Mouse (Mus musculus) embryo, embryonic 10.5 days (tissue): Measurements from ENCODE around the gene Tap2.

ENCODE experiments used
- DNase-seq: peaks from one replicate; pipeline ENCODE4 v3.0.0-alpha.2; 2015; ENCODE audit warnings: low spot score

Gene Tap2

DNA sequence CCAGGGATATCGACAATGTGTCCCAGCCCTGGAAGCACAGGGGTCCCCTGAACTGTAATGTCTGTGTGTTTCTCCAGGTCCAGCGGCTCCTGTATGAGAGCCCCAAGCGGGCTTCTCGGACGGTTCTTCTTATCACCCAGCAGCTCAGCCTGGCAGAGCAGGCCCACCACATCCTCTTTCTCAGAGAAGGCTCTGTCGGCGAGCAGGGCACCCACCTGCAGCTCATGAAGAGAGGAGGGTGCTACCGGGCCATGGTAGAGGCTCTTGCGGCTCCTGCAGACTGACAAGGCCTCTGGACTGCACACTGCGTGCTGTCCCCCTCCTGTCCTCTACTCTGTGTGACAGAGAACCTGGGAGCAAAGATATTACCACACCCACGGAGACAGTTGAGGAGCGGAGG lies 6.8 kb upstream of the Tap2 start:
- DNase-seq, result no peak

DNA sequence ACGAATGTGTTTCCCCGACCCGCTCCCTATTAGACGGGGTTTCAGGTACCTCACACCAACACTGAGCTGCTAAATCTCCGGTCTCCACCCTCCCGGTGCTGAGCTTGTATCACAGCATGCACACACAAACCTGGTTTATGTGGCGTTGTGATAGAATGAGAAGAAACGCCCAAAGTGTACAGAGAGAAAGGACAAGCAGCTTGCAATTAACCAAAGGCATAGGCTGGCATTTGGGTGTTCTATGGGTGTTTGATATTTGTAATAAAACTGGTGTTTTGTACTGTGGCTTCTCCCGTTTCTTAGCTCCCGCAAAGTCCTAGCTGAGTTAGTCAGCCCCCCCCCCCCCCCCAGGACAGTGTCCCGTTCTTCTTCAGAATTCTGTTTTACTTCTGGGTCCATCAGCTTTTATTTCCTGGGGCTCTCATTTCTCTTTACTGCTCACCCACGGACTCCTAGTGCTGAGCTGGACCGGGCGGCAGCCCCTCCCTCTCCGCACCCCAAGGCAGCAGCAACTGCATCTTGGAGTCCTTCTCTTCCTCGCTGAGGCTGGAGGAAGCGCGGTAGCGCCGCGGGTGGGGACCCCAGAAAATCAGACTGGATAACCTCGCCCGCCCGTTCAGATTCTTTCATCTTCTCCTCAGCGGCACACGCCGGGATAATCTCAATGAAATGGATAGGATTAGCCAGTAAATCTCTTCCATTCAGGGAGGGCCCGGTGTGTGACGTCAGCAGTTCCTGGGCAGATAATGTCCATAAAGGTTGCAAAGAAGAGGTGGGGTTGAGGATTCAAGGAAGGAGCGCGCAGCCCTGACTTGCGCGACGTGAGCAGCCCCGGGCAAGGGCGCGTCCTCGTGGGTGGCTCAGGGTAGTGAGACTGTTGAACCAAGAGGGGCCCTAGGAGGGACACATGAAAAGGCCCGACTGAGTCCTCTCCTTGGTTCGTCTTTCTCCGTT lies 6.1 kb upstream of the Tap2 start, which contains the start of gene Psmb8:
TSS of gene Psmb8 (plus strand) at position 781 of the 954 bp plus-strand sequence.
- peak; percentile 87 for DNase-seq

DNA sequence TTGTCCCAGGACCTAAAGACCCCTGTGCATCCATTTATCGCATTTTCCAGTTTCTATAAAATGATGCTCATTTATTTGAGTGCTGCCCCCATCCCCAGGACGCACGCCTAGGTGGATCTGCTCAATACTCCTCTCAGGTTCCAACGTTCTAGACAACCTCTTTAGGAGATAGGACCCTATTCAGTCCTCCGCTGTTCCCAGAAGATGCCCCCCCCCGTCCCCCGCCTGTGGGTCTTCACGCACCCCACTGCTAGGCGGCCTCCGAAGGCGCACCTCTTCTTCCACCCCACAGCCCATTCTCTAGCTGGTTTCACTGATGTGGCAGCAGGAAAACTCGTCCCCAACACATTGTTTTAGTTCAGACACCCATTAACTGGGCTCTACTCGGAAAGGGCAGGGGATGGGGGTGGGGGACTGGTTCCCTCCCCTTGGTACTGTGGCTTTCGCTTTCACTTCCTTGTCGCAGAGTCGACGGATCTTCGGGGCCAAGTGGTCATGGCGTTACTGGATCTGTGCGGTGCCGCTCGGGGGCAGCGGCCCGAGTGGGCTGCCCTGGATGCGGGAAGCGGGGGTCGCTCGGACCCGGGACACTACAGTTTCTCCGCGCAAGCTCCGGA lies 5.3 kb upstream of the Tap2 start:
- DNase-seq, result no peak

DNA sequence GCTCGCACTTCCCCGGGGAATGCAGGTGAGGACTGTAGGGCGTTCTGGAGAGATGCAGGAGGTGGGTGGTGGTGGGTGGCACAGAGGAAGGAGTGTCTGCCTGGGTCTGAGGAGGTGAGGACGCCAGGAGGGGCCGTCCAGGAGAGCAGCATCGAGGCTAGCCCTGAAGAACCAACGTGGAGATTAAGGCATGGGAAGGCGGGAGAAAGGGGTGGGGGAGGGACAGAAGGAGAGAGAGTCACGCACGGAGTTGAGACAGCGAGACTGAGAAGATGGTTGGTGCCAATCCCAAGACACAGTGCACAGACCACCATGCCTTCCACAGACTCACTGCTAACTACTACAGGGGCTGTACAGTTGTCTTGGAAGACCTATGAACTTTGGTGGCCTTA lies 4.8 kb upstream of the Tap2 start:
- no peak for DNase-seq

DNA sequence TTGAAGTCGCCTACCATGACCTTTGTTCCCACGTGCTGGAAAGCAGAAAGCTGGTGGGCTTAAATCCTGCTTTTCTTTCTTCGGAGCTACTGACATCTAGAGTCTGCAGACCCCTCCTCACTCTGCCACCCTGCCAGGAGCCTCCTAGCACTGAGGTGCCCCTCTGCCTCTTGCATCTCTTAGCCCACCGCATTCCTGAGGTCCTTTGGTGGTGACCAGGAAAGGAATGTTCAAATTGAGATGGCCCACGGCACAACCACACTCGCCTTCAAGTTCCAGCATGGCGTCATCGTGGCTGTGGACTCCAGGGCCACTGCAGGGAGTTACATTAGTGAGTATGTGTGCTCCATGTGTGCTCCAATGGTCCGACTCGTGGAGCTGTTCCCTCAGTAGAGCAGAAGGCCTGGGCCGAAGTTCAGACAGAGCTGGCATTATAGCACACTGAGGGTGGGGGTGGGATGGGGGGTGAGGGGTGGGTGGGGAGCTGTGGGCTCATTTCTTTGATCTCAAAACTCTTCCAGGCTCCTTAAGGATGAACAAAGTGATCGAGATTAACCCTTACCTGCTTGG lies 4.2 kb upstream of the Tap2 start:
- DNase-seq, result no peak

DNA sequence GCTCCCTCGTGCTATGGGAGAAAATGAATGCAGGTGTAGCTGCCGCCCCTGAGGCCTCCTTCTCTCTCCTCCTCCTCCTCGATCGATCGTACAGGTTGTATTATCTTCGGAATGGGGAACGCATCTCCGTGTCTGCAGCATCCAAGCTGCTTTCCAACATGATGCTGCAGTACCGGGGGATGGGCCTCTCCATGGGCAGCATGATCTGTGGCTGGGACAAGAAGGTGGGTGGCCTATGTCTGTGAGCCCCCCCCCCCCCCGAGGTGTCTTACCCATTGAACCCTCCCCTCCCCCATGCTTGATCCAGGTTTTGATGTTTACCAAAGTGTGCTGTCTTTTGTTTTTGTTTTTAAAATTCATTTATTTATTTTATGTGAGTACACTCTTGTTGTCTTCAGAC lies 3.3 kb upstream of the Tap2 start:
- no peak for DNase-seq

DNA sequence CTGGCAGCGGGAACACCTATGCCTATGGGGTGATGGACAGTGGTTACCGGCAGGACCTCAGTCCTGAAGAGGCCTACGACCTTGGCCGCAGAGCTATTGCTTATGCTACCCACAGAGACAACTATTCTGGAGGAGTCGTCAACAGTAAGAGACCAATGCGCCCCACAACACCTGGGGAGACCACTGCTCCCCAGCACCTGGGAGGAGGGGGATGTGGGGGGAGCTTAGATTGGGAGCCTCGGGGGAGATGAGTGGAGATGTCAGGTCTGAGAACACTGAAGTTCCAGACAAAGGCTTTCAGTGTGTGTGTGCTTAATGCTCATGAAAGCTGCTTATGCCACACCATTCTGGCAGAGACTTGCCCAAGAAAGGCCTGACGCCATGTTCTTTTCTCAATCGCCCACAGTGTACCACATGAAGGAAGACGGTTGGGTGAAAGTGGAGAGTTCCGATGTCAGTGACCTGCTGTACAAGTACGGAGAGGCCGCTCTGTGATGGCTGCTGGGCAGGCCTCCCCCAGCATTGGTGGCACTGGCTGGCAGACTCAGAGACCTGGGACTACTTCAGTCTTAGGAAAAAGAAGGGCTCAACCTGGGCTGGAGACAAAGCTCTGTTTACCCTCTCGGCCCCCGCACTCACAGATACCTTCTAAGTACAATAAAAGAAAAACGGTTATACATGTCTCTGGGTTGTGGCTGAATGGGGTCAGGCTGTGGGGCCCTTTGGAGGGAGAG lies 2.4 kb upstream of the Tap2 start:
- no peak for DNase-seq

DNA sequence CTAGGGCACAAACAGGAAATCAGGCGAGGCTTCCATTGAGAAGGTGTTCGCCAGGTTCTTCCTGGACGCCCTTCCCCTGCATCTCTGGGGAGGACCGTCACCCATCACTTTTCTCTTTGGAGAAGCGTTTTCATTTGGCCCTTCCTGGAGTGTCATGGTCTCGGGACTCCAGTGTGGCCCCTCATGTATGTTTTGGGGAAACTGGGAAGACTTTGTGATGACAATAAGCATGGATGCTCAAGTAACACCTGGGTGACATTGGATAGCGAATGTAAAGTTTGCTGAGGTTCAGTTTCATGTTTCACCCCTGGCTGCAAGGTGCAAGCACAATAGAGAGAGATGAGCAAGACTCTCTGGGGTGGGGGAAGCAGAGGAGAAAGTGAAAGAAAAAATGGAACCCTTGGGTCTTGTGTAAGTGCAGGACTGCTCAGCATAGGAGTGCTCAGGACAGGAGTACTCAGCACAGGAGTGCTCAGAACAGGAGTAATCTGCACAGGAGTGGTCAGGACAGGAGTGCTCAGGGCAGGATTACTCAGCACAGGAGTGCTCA lies 1.7 kb upstream of the Tap2 start:
- no peak for DNase-seq

DNA sequence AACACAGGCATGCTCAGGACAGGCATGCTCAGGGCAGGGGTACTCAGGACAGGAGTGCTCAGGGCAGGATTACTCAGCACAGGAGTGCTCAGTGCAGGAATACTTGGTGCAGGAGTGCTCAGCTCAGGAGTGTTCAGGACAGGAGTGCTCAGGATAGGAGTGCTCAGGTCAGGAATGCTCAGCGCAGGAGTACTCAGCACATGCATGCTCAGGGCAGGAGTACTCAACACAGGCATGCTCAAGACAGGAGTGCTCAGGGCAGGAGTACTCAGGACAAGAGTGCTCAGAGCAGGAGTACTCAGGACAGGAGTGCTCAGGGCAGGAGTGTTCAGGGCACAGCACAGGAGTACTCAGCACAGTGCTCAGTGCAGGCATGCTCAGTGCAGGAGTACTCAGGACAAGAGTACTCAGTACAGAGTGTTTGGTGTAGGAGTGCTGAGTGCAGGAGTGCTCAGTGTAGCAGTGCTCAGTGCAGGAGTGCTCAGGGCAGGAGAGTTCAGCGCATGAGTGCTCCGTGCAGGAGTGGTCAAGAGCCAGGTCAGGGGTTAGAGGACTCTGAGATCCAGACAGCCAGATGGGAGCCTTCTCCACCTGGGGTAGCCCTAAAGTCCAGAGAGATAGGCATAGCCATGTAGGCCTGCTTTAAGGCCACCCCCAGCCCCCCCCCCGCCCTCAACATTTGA lies 426 bp upstream of the Tap2 start:
- no peak for DNase-seq

DNA sequence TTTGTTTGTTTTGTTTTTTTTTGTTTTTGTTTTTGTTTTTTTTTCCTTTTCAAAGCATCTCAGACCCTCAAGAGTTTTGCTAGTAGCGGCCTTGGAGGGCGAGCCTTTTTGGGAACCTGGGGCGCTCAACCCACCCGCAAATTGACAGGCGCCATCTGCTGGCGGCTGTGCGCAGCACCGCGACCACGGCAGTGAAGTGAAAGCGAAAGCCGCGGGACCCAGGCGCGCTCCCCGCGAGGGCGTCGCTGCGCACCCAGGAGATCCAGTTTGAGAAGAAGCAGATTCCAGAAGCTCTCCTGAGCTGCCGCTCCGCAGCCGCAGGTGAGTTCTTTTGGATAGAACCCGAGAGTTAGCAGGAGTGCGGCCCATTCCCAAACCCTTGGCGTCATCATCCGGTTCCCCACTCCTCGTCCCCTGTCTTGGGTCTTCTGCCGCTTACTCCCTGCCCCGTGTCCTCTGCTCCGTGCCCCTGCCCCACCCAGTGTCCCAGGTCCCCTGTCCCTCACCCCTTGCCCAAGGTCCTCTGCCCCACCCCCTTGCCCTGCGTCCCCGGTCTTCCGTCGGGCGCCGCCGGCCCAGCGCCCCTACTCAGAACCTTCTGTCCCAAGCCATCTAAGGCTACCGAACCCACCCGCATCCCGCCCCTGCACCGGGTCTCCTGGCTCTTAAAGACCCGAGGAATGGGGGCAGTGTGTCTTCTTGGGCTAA lies 1.1 kb downstream of the Tap2 start:
- peak; percentile 81 for DNase-seq

DNA sequence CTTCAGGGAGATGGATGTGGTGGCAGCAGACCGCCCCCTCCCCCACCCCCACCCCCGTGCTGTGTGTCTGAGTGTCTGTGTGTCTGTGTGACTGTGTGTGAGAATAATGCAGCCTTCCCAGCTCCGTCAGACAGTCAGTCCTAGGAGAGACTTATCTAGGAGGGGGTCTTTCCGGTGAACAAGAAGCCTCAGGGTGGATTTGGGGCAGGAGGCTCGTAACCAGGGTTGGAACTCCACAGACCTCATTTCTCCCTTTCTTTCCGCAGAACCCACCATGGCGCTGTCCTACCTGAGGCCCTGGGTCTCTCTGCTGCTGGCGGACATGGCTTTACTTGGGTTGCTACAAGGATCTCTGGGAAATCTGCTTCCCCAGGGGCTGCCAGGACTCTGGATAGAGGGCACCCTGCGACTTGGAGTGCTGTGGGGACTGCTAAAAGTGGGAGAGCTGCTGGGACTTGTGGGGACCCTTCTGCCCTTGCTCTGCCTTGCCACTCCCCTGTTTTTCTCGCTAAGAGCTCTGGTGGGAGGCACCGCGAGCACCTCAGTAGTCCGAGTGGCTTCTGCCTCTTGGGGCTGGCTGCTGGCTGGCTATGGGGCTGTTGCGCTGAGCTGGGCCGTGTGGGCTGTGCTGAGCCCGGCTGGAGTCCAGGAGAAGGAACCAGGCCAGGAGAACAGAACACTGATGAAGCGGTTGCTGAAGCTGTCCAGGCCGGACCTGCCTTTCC lies 1.9 kb downstream of the Tap2 start:
- peak; percentile 17 for DNase-seq

DNA sequence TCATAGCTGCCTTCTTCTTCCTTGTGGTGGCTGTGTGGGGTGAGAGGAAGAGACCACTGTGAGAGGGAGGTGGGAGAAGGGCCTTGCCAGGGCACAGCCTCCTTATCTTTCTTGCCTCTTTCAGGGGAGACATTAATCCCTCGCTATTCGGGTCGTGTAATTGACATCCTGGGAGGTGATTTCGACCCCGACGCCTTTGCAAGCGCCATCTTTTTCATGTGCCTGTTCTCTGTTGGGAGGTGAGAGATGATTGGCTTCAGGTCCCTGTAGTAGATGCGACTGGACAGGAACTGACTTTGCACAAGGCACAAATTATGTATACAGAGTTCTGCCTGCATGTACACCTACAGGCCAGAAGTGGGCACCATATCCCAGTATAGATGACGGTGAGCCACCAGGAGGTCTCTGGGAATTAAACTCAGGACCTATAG lies 2.4 kb downstream of the Tap2 start:
- DNase-seq, result peak; percentile 60

DNA sequence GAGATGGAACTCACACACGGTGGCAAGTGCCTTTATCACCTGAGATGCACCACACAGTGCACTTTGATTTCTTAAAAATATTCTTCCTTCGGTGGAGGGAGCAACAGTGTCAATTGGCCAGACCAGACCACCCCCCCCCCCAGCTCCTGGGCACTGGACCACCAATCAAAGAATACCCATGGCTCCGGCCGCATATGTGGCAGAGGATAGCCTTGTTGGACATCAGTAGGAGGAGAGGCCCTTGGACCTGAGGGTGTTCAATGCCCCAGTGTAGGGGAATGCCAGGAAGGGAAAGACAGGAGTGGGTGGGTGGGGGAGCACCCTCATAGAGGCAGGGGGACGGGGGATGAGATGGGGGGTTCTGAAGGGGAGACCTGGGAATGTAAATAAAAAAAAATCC lies 3.4 kb downstream of the Tap2 start:
- no peak for DNase-seq

DNA sequence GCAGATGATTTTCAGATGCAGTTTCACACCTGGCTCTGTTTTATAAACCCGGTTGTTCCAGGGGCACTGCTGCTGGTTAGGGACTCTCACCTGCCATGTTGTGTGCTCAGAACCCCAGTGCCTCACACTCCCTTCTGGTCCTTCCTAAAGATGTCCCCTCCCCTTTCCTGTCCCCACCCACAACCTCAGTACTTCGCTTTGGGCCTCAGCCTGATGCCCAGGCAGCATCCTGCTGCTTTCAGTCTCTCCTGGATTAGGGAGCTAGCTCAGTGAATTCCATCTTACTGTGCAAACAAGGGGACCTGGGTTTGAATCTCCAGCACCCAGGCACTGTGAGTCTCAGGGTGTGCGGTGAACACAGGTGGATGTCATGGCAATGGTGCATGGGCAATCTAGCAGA lies 4.1 kb downstream of the Tap2 start:
- DNase-seq, result no peak

DNA sequence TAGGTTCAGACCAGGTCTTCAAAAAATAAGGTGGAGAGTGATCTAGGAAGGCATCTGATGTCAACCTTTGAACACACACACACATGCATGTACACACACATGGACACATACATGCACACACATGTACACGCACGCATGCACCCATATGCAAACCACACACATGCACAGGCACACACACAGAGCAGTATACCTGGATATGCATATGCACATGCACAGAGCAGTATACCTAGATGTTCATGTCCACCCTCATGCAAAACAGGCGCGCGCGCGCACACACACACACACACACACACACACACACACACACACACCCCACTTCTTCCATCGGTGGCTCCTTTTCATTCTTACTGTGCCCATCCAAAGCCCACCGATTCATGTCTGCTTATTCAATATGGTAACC lies 4.5 kb downstream of the Tap2 start:
- DNase-seq, result no peak

DNA sequence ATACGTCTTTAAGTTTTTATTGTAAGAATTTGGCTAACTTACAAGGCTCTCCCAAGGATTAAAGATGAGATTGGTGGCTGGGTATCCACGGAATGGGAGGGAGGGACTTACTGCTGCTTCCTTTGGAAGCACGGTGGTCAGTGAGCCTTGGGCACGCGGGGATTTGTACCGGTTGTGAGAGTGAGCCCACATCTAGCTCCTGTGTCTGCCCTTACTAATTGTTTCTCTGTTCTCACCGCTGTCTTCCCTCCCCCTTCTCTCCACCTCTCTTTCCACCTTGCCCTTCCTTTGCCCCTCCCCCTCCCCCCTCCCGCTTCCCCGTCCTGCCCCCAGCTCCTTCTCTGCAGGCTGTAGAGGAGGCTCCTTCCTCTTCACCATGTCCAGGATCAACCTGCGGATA lies 5.1 kb downstream of the Tap2 start:
- no peak for DNase-seq

DNA sequence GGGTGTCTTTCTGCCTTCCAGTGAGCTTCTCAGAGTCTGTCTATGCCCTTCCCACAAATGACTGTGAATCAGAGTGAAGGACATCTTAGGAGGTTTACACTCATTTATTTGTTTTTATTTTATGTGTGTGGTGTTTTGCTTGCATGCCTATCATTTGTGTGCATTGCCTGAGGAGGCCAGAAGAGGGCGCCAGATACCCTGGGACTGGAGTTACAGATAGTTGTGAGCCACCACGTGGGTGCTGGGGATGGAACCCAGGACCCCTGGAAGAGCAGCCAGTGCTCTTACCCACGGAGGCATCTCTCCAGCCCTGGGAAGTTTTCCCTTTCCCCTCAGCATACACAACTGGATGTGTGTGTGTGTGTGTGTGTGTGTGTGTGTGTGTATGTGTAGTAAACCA lies 6.4 kb downstream of the Tap2 start:
- DNase-seq, result no peak

DNA sequence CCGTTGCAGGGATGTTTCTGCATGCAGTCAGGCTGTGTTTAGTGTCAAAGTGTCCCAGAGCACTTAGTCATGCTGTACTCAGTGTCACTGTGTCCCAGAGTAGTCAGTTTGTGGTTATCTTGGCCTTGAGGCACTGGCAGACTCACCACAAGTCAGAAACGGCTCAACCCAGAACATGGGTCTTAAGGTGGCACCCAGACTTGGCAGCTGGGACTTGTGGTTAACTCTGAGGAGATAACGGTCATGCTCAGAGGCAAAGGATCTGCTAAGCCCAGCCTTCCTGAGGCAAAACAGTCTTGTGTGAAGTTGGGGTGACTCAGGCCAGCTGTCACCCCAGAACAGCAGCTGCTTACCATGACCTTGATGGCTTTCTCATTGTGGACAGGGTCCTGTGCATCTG lies 7.3 kb downstream of the Tap2 start:
- no peak for DNase-seq

DNA sequence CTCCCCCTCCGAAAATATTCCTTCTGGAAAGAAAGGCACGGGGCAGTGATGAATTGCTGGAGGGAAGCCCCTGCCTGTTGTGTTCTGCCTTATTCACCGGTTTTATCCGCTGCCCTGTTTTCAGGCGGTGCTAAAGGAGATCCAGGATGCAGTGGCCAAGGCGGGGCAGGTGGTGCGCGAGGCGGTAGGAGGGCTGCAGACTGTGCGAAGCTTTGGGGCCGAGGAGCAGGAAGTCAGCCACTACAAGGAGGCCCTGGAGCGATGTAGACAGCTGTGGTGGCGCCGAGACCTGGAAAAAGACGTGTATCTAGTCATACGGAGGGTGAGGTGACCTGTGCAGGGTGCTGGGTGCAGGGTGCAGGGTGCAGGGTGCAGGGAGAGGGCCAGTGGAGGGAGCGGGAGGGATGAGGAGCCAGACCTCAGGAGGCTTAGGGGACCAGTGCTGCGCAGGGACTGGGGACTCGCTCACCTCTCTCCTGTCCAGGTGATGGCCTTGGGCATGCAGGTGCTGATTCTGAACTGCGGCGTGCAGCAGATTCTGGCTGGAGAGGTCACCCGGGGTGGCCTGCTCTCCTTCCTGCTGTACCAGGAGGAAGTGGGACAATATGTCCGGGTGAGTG lies 8.5 kb downstream of the Tap2 start:
- no peak for DNase-seq

DNA sequence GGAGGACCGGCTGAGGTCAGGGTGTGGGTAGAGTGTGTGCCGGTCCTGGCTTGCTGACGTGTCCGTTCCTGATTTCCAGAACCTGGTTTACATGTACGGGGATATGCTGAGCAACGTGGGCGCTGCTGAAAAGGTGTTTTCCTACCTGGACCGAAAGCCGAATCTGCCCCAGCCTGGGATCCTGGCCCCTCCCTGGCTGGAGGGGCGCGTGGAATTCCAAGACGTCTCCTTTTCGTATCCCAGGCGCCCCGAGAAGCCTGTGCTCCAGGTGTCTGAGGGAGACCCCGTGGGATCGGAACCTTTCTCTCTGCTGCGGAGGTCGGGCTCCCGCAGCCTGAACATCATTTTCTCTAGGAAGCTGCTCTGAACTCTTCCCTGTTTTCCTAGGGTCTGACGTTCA lies 10.6 kb downstream of the Tap2 start:
- DNase-seq, result no peak
